Mouse (Mus musculus): Measurements from ENCODE around the gene Prom1.

DNA sequence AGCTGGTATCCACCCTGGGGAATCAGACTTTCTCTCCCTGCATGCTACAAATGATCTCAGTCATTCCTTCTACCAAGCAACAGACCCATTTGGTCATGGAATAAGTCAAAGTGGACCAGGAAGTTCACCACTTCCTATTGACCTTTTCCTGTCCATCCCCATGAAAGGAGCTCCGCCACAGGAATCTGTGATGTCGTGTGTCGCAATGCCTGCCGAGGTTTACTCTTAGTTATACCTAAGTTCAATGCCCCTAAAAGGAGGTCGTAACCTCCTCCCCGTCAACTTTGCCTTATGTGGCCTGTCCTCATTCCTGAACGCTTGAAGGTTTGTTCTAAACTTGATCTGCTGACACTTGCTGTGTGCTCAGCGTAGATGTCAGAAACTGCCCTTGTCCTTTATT lies 51.6 kb downstream of the Prom1 start:
- no peak for TF ChIP-seq CTCF (IDR thresholded peaks at IDR 0.05; ENCODE audit: borderline replicate concordance, insufficient read depth, low read length)
- TF ChIP-seq POLR2A (IDR thresholded peaks at IDR 0.05; ENCODE audit: low read depth, low read length) = no peak
